Mouse (Mus musculus): ENCODE measurements around the gene Akap8l.
A peak's percentile ranks its signal among the peaks of the same experiment; 100 is the strongest.

Gene Akap8l

DNA sequence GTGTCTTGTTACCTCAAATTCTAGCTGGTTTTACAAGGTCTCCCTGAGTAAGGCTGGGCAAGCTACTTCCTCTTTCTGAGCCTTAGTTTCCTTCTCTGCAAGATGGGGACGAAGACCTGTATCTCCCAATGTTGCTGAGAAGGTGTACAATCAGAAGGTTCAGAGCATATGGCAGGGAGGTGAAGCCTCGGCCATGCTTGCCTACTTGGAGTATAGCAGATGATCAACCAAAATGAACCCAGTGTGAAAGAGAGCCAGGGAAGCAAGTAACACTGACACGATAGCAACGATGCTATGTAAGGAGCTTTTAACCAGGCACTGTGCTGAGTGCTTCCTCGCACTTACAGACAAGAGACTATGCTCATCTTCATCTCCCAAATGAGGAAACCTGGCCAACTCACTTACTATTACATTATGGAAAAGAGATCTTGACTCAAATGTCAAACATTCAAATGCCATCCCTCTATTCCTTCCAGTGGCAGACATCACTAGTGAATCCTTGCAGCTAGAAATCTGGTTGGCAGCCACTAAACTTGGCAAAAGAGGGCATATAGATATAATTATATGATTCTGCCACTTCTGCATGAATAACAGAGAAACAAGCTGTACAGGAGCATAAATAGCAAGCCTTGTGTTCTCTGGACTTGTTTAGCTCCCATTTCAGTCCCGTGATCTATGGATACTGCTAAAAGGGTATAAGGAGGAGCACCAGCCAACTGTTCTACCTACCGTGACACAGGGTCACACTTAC lies 8.0 kb upstream of the Akap8l start:
- no peak for DNase-seq (ENCODE audit: low read depth, low spot score)

DNA sequence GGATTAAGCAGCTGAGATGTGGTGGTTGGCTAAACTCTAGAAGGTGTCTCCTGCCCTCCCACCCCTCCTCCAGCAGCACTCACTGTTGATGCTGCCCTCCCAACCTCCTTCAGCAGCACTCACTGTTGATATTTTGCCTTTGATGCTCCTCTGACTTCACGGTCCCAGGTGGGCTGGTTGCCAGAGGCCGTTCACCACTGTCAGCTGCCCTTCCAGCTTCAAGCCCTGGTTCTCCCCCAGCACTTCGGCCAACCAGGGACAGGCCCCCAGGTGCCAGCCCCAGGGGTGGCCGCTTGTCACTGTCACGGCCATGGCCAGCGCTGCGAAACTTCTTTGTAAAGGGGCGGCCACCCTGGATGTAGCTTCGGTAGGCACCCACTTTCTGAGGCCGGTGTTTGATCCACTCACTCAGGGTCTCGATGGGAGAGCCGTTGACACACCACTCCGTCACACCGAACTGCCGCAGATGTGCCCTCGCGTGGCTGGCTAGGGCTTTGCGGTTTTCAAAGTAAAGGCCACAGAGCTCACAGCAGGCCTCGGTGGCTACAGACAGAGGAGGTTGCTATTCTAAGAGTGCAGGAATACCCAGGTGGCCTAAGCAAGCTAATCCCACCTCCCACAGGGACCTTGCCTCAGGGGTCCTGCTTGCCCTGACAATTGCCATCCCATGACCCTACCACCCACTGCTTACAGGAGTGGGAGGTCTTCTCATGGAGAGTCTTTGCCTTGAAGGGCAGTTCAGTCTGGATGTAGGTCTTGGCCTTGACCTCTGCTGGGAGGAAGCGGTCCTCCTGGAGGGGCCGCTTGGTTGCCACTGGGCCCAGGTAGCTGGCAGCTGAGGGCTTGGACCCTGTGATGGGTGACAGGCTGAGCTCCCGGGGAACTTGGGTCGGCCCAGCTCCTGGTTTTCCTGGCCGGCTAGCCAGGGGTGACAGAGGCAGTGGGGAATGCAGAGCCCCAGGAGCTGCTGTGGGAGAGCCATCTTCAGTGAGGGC lies 6.7 kb upstream of the Akap8l start:
- no peak for DNase-seq (ENCODE audit: low read depth, low spot score)

DNA sequence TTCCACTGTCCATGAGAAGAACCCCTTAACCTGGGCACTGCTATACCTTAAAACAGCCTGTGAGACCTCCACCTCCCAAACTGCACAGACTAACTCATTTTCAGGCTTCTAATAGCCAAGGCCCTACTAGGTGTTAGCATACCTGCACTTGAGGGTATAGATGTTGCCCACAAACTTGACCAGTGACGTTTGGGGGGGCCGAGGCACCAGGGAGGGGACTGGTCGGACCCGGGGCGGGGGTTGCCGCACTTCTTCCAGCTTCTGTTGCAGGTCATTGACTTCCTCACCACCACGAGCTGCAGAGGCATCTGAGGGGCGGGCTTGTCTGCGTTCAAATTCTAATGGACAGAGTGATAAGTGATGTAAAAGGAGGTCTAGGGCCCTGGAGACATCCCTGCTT lies 5.9 kb upstream of the Akap8l start:
- no peak for DNase-seq (ENCODE audit: low read depth, low spot score)

DNA sequence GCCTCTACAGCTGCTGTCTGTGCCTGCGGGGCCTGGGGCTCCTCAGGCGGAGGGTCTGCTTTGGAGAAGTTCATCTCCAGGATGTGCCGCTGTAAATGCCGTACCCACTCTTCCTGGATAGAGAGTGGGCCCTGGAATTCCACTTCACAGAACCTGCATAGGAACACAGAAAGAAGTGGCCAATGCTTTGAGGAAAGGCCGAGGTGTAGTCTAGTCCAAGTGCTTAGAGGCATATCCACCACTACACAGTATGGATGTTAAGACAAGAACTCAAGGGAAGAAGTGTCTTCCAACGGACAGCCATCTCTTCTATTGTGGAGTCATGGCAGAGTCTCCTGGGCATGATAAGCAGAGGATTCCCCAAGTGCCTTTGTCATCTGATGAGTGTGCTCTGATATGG lies 4.6 kb upstream of the Akap8l start:
- DNase-seq (ENCODE audit: low read depth, low spot score) = no peak

DNA sequence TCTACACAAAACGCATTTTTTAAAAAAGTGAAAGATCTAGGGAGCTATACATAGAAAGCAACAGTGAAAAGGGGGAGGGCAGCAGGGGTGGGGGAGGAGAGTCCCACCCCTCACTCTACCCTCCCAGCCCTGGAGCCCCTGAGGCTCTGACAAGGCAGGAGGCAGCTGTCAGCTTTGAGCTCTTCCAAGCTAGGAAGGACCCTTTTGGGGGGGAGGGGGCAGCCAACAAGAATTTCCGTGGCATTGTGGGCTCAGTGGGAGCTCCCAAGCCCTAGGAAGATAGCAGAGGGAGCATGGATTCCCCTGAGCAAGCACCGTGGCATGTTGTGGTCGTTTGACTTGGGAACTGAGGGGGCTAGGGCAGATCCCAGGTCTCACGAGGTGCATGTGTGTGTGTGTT lies 3.8 kb upstream of the Akap8l start:
- DNase-seq (ENCODE audit: low read depth, low spot score) = no peak

DNA sequence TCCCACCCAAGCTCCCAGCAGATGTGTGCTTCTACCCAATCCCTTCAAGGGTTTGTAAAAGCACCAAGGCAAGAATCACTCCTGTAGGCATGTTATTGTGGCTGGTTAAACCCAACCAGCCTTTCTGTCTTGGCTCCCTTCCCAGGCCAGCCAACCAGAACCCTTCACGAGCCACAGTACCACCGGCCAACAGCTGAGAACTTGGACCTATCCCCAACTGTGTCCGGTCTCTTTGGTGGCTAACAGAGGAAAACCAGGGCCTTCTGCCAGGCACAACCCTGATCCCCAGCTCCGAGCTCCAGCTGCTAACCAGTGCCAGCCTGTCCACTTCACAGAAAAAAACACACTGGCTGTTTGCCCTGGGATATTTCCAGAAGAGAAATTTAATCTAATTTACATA lies 3.3 kb upstream of the Akap8l start:
- no peak for DNase-seq (ENCODE audit: low read depth, low spot score)

DNA sequence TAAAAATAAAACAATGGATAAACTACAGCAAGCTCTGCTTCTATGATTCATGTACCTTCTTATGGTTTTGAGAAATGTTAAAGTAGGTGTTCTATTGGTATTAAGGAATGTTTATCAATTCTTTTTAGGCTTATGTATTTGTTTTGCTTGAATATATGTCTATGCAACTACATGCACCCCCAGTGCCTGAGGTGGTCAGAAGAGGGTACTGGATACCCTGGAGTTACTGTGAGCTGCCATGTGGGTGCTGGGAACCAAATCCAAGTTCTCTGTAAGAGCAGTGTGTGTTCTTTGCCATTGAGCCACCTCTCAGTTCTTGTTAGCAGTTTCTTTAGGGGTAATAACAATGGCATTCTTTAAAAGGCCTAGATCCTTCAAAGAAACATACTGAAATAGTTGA lies 1.3 kb upstream of the Akap8l start:
- no peak for DNase-seq (ENCODE audit: low read depth, low spot score)

DNA sequence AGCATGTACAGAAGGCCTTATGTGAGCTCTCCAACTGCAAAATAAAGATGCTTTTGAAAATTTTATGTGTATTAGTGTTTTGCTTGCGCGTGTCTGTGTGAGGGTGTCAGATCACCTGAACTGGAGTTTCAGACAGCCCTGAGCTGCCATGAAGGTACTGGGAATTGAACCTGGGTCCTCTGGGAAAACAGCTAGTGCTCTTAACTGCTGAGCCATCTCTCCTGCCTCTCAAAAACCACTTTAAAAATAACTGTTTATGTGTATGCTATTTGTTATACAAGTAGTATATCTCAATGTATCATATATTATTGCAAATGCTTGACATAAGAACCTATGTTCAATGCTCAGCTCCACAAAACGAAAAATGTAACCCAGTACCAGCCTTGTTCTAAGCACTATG lies 862 bp upstream of the Akap8l start:
- no peak for DNase-seq (ENCODE audit: low read depth, low spot score)

DNA sequence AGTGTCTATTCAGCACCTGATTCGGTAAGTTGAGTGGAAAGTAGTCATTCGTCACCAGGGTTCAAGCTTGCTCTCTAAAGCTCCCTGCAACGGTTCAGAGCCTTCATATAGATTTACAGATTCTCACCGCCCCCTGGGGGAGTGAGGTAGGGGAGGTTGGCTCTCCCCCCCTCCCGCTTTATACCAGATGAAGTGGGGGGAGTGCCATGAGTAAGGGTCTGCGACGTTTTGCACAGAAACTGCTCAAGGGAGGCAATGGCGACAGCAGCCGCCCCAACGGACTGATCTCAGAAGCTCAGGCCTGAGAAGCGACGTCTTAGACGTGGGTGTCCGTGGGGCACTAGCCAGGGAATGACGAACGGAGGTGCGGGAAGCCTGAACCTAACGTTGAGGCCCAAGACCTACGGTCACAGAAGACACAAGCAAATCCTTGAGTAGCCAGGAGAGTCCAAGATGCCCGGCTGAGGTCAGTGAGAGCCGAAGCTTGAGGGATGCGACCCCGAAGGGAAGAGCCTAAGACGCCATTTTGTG lies 491 bp downstream of the Akap8l start:
- no peak for DNase-seq (ENCODE audit: low read depth, low spot score)

DNA sequence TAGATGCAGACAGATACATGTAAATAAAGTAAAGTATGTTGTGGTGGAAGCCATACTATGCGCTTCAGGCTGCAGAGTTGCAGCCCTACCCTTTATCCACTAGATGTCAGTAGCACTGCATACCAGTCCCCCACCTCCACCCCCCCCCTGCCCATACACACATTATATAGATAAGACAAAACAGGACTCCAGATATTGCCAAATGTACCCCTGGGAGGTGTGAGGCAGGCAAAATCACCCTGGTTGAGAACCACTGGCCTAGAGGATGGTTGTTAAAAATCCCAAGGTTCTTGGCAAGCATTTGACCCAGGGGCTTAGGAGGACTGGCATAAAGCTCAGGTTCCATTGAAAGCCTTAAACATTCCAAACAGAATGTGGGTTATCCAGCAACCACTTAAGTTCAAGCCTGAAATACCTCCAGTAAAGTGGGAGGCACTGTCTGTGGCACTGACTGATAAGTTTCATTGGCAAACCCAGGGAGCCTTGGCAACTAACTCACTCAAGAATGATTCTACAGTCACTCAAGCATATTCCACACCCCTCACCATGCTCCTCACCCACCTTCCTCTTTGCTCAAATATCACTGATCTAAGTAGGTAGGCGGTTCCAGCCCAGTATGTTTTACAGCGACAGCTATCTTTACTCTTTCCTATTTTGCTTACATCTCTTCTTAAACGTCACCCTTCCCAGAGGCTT lies 1.2 kb downstream of the Akap8l start:
- no peak for DNase-seq (ENCODE audit: low read depth, low spot score)

DNA sequence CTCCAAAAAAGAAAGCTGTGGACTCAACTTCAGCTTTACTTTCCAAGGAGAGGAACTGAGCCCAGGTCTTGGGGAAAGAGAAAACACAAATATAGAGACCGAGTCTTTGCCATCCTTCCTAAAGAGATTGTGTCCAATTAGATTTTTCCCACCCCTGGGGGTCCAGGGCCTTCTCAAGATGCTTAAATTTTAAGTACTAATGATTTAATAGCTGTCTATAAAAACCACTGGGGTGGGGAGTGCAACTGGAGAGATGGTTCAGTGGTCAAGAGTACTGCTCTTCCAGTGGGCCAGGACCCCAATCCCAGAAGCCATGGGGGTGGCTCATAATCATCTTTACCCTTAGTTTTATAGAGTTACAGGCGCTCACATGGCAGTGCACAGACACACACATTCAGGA lies 2.0 kb downstream of the Akap8l start:
- DNase-seq (ENCODE audit: low read depth, low spot score) = no peak

DNA sequence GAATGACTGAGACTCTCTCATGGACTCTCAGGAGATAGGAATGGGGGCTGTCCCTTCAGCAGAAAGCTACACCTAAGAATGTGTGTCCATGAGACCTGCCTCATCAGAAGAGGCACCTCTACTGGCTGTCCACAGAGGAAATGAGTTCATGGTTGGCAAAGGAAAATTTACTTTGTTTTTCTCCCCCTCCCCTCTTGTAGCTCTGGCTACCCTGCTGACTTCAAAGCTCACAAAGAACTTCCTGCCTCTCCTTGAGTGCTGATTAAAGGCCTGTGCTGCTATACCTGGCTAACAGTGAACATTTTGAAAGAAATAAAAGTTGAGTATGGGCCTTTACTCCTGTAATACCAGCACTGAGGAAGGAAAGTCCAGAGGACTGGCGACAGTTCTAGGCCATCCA lies 9.3 kb downstream of the Akap8l start:
- no peak for DNase-seq (ENCODE audit: low read depth, low spot score)

DNA sequence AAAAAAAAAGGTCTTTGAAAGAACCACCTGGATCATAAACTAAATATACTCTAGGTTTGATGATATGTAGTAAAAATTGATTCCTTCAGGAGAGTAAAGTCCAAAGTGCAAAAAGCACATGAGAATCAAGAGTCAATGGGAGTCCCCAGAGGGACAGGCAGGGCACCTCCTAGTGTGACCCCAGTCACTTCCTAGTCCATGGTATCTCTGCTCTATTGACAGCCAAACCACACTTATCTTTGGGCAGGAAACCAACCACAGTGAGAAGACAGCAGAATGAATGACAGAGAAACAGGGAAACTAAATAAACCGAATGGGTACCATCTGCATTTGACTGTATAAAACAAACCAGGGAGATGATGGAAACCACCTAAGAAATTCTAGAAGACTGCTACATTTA lies 10.3 kb downstream of the Akap8l start:
- DNase-seq (ENCODE audit: low read depth, low spot score) = no peak

DNA sequence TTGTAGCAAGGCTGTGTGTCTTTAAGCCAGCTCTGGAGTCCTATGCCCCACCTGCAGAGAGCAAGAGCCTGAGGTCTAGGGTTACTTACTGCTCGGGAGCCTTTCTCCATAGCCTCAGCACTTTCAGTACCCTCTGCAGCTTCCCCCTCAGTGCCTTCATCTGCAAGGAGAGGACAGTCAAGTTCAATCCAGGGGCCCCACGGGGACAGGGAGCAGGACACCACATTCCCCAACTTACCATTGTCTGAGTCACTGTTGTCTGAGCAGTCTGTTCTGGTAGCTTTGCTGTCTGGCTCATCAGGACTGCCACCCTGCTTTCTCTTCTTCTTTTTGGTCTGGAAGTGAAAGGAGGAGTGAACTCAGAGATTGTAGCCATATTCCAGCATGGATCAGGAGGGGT lies 14.5 kb downstream of the Akap8l start:
- DNase-seq (ENCODE audit: low read depth, low spot score) = no peak

DNA sequence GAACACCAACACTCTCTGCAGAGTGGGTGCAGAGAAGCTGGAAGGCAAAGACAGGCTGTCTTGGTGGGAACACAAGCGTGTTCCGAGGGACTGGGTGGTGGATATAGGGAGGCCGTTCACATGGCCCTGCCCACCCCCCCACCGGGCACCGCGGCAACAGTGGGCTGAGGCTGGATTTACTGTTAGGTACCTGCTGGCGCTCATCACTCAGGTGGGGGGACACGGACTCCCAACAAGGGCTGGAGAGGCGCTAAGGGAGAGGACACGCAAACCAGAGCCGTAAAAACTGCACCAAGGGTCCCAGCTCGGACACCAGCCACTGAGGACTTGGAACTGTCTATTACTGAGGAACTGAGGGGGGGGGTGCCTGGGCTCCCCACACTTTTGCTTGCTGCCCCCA lies 15.5 kb downstream of the Akap8l start:
- no peak for DNase-seq (ENCODE audit: low read depth, low spot score)

DNA sequence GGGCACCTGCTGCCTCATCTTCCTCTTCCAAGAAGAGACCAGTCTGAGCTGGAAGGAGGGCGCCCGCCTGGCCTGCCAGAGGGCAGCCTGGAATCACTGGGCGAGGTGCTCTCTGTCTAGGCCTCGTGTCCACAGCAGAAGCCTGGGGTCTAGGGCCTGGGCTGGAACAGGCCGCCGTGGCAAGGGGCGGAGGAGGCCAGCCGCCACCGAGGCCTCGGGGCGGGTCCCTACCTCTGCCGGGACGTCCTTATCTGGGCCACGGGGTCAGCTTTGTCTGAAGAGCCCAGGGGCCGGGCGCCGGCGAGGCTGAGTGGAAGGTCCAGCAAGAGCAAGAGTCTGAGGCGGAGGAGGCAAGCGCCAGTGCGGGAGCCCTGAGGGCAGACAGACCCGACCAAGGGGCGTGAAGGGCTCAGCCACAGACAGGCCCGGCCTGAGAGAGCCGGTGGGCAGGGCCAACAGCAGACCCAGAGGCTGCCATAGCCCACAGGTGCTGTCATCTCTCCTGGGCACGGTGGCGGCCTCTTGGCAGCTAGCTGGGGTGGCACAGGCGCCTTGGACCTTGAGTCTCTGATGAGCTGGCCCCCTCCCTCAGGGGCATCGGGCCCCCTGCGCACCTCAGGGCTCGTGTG lies 16.6 kb downstream of the Akap8l start:
- no peak for DNase-seq (ENCODE audit: low read depth, low spot score)

DNA sequence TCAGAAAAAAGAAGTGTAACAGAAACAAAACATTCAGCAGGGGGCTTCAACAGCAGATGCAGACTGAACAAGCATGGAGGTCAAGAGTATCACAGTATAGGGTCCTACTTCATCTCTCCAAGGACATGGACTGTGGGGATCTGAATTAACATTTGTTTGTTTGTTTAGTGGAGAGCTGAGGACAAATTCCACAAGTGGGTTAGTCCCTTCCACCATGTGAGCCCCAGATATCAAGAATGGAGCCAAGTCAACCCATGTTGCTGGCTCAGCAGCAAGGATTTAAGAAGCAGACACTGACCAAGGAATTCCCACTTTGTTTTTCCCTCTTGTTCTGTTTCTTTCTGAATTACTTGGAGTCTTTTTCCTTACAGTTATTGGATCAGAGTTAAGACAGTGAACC lies 22.9 kb downstream of the Akap8l start:
- no peak for DNase-seq (ENCODE audit: low read depth, low spot score)

DNA sequence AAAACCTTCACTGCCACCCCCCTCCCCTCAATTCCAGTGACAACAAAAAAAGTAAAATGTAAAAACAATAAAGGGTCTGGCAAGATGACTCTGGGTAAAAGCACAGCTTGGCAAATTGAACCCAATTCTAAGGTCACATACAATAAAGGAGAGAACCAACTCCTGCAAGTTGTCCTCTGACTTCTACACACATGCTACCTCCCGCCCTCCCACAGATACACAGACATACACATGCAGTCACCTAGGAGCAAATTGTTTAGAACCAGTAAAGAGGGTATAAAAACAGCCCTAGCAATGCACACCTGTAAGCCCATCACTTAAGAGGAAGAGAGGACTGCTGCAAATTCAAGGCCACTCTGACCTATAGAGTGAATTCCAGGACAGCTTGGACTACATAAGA lies 27.6 kb downstream of the Akap8l start:
- DNase-seq (ENCODE audit: low read depth, low spot score) = no peak

DNA sequence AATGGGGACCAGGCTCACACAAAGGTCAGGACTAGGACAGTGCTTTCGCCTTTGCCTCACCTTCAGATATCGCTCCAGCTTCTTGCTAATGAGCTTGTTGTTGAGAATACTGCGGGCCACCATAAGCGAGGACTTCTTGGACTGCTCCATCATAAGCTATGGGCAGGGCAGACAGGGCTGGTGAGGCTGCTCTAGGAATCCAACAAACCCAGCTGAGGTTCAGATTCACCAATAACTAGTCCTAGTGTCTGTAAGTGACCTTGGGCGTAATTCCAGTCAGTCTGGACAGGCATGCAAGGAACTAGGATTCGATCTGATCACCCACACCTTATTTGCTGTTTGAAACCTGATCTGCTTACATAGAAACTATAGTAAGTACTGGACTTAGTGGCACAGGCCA lies 28.6 kb downstream of the Akap8l start:
- no peak for DNase-seq (ENCODE audit: low read depth, low spot score)

DNA sequence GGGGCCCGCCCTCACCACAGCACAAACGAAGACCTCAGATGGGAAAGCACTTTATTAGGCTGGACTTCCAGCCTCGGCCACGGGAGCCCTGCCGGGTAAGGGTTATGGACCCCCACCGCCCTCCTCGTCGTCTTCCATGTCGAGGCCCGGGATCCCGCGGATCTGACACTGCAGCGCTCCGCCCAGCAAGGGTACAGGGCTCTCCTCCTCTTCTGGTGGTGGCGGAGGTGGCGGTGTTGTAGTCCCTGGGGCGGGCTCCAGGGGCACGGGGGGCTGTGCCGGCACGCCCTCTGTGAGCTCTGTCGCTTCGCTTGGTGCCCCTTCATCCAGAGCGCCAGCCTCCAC lies 29.0 kb downstream of the Akap8l start:
- no peak for DNase-seq (ENCODE audit: low read depth, low spot score)

DNA sequence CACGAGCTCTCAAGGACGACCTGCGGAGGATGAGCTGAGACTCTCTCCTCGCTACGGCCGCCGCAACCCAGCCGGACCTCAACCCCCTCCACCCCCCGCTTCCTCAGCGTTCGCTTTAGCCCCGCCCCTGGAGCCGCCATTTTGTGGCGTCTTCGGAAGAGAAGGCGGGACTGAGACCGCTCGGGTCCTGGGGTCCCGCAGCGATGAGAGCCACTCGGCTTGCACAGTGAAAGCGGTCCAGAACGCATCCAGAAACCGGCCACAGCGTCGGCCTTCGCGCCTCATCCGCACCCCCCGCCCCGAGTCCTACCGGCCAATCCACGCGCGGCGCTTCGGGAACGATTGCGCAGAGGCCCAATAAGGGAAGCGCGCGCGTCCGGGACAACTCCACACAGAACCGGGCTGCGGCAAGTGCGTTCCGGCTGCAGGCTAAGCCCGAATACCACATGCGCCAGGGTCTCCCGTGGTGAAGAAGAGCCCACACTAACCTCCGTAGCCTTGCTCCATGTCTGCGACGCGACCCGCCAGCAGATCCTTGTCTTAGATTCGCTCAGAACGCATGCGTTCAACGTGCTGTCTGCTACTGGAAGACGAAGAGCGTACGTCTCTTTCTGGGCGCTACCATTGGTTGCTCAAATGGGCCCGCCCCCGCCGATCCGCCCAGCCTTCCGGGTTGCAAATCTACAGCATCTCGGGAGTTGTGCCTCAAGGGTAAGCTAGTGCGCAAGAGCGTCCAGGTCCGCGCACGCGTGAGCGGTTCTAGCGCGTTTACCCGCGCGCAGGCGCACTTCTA lies 29.6 kb downstream of the Akap8l start, which contains the start of gene Akap8:
TSS of gene Akap8 (minus strand) at position 642 of the 793 bp plus-strand sequence.
- DNase-seq (ENCODE audit: low read depth, low spot score) = peak; percentile 95

Measured in retina, postnatal 7 days (tissue).